Mouse (Mus musculus): ENCODE results near the gene Olfr1101. TPM values are rescaled to one million over a fixed set of nuclear protein-coding genes. Genes with fewer than 3 reads are reported as not detected.

Olfr1101 gene
- polyA plus RNA-seq (2014; fragmentation: Nextera tagmentation; extraction: Ambion mirVana), result not detected in 2 replicates

DNA sequence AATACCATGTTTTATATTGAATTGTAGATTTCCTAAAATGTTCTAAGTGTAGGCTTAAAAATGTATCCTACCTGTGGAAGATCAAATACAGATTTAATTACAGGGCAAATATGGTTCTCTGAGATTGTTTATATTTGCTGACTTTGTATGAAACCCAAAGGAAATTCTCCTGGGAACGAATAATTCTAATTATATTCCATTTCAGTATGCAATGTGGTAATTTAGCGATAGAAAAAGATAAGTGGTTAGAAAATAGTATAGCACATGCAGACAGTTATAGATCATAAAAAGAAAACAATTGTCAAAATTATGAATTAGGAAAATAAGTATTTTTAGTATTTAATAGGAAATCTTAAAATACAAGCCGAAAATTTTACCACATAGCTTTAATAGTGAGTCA, at the start of gene Olfr1101:
TSS of gene Olfr1101 (minus strand) at position 101 of the 400 bp plus-strand sequence.
- no peak within 1 kb of the TSS for H3K9ac ChIP-seq (ENCODE audit: low read depth, low read length)
- no peaks in the 10 kb centered on the region for H3K4me1 ChIP-seq (ENCODE audit: control insufficient read depth, insufficient read depth, low read length)
- H3K27ac ChIP-seq (ENCODE audit: low read depth, low read length), result no peak within 1 kb of the TSS
- no peaks in the 10 kb centered on the region for H3K36me3 ChIP-seq (ENCODE audit: control insufficient read depth, insufficient read depth, low read length)
- no peaks in the 10 kb centered on the region for H3K9me3 ChIP-seq (replicated peaks; ENCODE audit: control insufficient read depth, low read length)
- no peak within 1 kb of the TSS for H3K4me2 ChIP-seq
- no peak within 1 kb of the TSS for H3K4me3 ChIP-seq (ENCODE audit: low read depth, low read length)
- no peaks in the 10 kb centered on the region for H3K27me3 ChIP-seq (ENCODE audit: control insufficient read depth, insufficient read depth, low read length)
- 78% methylated on average over 3 of the region's 3 CpGs for WGBS (ENCODE audit: insufficient replicate concordance)
- ATAC-seq (replicated peaks; ENCODE audit: insufficient number of reproducible peaks, low FRiP score, low TSS enrichment), result no peak

DNA sequence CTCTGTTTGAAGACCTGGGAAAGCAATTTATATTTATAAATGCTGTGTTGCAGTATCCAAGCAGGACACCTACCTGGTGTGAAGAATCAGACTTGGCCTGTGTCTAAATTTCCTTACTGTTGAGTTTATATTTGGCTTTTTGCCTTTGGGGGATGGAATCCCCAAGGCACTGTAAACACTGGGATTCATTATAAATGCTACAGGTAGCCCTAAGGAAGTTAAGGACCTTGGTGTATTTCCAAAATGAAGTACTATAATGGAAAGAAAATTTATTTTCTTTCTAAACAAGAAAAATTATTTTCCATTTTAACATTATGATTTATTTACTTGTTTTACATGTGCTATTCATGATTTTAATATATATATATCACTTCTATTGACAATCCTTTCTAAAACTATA, 45.4 kb upstream of the Olfr1101 start, which contains the start of gene Olfr1105:
TSS of gene Olfr1105 (minus strand) at position 101 of the 400 bp plus-strand sequence.
- Histone ChIP-seq H3K27ac (ENCODE audit: low read depth, low read length) (no peak within 1 kb of the TSS), H3K27me3 (ENCODE audit: control insufficient read depth, insufficient read depth, low read length) (no peaks in the 10 kb centered on the region), H3K4me1 (ENCODE audit: control insufficient read depth, insufficient read depth, low read length) (no peaks in the 10 kb centered on the region), H3K9me3 (replicated peaks; ENCODE audit: control insufficient read depth, low read length) (no peaks in the 10 kb centered on the region), H3K36me3 (ENCODE audit: control insufficient read depth, insufficient read depth, low read length) (no peaks in the 10 kb centered on the region), H3K4me3 (ENCODE audit: low read depth, low read length) (no peak within 1 kb of the TSS), H3K9ac (ENCODE audit: low read depth, low read length) (no peak within 1 kb of the TSS), H3K4me2 (no peak within 1 kb of the TSS)
- no peak for ATAC-seq (replicated peaks; ENCODE audit: insufficient number of reproducible peaks, low FRiP score, low TSS enrichment)

DNA sequence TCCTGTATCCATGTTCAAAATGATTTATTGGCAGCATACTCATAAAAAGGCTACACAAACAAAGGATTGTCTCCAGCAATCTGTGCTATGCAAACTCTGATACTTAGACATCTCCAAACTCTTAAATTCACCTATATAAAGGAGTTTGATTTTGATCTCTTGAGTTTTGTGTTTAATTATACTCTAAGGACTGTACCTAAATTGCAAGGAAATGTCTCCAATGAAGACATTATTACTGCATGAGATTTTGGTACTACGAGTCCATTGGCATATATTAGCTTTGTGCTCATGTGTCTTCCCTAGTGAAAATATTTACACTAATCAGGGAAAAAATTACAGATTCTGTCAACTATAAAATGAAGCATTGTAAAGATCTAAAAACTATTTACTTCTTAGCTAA, 36.0 kb upstream of the Olfr1101 start, which contains the start of gene Olfr1104:
TSS of gene Olfr1104 (minus strand) at position 101 of the 400 bp plus-strand sequence.
- Histone ChIP-seq H3K36me3 (ENCODE audit: control insufficient read depth, insufficient read depth, low read length) (no peaks in the 10 kb centered on the region), H3K9me3 (replicated peaks; ENCODE audit: control insufficient read depth, low read length) (no peaks in the 10 kb centered on the region), H3K27ac (ENCODE audit: low read depth, low read length) (no peak within 1 kb of the TSS), H3K9ac (ENCODE audit: low read depth, low read length) (no peak within 1 kb of the TSS), H3K27me3 (ENCODE audit: control insufficient read depth, insufficient read depth, low read length) (no peaks in the 10 kb centered on the region), H3K4me1 (ENCODE audit: control insufficient read depth, insufficient read depth, low read length) (no peaks in the 10 kb centered on the region), H3K4me3 (ENCODE audit: low read depth, low read length) (no peak within 1 kb of the TSS), H3K4me2 (no peak within 1 kb of the TSS)
- no peak for ATAC-seq (replicated peaks; ENCODE audit: insufficient number of reproducible peaks, low FRiP score, low TSS enrichment)
- 83% methylated on average over 1 of the region's 1 CpGs for WGBS (ENCODE audit: insufficient replicate concordance)

DNA sequence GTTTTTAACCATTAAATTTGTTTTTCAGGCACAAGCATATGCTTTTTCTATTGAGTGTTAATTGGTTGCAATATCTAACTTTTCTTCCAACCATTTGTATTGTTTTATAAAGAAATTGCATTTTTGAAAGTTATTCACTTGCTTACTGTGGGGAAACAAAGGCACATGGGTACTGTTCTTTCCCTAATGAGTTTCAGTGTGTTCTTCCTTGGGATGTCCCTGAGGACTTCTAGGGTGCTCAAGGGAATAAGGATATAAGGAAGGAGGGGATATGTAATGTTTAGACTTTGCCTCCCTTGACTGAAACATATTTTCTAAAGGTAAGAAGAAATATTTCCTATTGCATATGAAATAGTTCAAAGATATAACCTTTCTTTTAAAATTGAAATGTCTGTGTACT, 7.1 kb upstream of the Olfr1101 start, which contains the start of gene Olfr1102:
TSS of gene Olfr1102 (plus strand) at position 301 of the 400 bp plus-strand sequence.
- Histone ChIP-seq H3K27ac (ENCODE audit: low read depth, low read length) (no peak within 1 kb of the TSS), H3K4me2 (no peak within 1 kb of the TSS), H3K4me3 (ENCODE audit: low read depth, low read length) (no peak within 1 kb of the TSS), H3K27me3 (ENCODE audit: control insufficient read depth, insufficient read depth, low read length) (no peaks in the 10 kb centered on the region), H3K9me3 (replicated peaks; ENCODE audit: control insufficient read depth, low read length) (no peaks in the 10 kb centered on the region), H3K9ac (ENCODE audit: low read depth, low read length) (no peak within 1 kb of the TSS), H3K36me3 (ENCODE audit: control insufficient read depth, insufficient read depth, low read length) (no peaks in the 10 kb centered on the region), H3K4me1 (ENCODE audit: control insufficient read depth, insufficient read depth, low read length) (no peaks in the 10 kb centered on the region)
- ATAC-seq (replicated peaks; ENCODE audit: insufficient number of reproducible peaks, low FRiP score, low TSS enrichment), result no peak

DNA sequence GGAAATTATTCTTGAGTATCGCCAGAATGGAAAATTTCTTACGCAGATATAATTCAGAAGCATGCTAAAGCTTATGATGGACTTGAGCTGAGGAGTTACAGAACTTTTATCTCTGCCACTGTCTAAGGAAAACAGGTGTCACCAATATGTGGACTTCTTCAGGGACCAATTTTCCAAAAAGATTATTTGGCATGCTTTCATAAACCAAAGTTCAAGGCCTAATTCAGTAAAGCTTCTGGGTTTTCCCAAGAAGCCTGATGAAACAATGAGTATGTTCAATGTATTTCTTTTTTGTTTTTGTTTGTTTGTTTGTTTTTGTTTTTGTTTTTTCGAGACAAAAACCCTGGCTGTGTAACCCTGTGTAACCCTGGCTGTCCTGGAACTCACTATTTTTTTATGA, 11.2 kb downstream of the Olfr1101 start, which contains the start of gene Olfr1100:
TSS of gene Olfr1100 (minus strand) at position 101 of the 400 bp plus-strand sequence.
- H3K9me3 ChIP-seq (replicated peaks; ENCODE audit: control insufficient read depth, low read length), result no peaks in the 10 kb centered on the region
- ATAC-seq (replicated peaks; ENCODE audit: insufficient number of reproducible peaks, low FRiP score, low TSS enrichment), result no peak
- H3K27me3 ChIP-seq (ENCODE audit: control insufficient read depth, insufficient read depth, low read length), result no peaks in the 10 kb centered on the region
- no peak within 1 kb of the TSS for H3K9ac ChIP-seq (ENCODE audit: low read depth, low read length)
- no peaks in the 10 kb centered on the region for H3K36me3 ChIP-seq (ENCODE audit: control insufficient read depth, insufficient read depth, low read length)
- H3K4me1 ChIP-seq (ENCODE audit: control insufficient read depth, insufficient read depth, low read length), result no peaks in the 10 kb centered on the region
- H3K27ac ChIP-seq (ENCODE audit: low read depth, low read length), result no peak within 1 kb of the TSS
- no peak within 1 kb of the TSS for H3K4me2 ChIP-seq
- H3K4me3 ChIP-seq (ENCODE audit: low read depth, low read length), result no peak within 1 kb of the TSS
- WGBS (ENCODE audit: insufficient replicate concordance), result 73% methylated on average over 3 of the region's 3 CpGs

DNA sequence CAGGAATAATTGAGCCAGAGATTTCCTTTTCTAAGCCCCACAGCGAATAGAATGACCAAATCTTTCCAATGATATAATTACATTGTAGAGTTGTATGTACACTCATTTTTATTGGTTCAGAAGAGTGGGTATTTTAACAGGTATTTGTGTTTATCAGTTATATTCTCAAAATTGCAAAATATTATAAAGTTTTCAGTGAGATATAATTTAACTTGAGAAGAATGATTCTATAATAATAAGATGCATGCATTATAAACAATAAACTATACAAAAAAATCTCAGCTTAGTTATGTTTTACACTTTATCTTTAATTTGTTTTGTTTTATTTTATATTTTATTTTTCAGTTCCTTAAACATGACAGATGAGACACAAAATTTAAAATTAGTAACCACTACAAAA, 30.4 kb downstream of the Olfr1101 start, which contains the start of gene Olfr1099:
TSS of gene Olfr1099 (minus strand) at position 101 of the 400 bp plus-strand sequence.
- 85% methylated on average over 1 of the region's 1 CpGs for WGBS (ENCODE audit: insufficient replicate concordance)

More for the DNA sequence above, 30.4 kb downstream of the Olfr1101 start, which contains the start of gene Olfr1099:
- Histone ChIP-seq H3K4me3 (ENCODE audit: low read depth, low read length) (no peak within 1 kb of the TSS), H3K4me2 (no peak within 1 kb of the TSS), H3K9me3 (replicated peaks; ENCODE audit: control insufficient read depth, low read length) (no peaks in the 10 kb centered on the region), H3K9ac (ENCODE audit: low read depth, low read length) (no peak within 1 kb of the TSS), H3K27ac (ENCODE audit: low read depth, low read length) (no peak within 1 kb of the TSS), H3K4me1 (ENCODE audit: control insufficient read depth, insufficient read depth, low read length) (no peaks in the 10 kb centered on the region), H3K27me3 (ENCODE audit: control insufficient read depth, insufficient read depth, low read length) (no peaks in the 10 kb centered on the region), H3K36me3 (ENCODE audit: control insufficient read depth, insufficient read depth, low read length) (no peaks in the 10 kb centered on the region)
- no peak for ATAC-seq (replicated peaks; ENCODE audit: insufficient number of reproducible peaks, low FRiP score, low TSS enrichment)

Other genes starting within 250 kb of the Olfr1101 start
- not detected in 2 replicates for gene Olfr1090, start 232.2 kb downstream of the Olfr1101 start, polyA plus RNA-seq (2014; fragmentation: Nextera tagmentation; extraction: Ambion mirVana)
- not detected in 2 replicates for gene Olfr1093, start 208.7 kb downstream of the Olfr1101 start, polyA plus RNA-seq (2014; fragmentation: Nextera tagmentation; extraction: Ambion mirVana)
- not detected in 2 replicates for gene Olfr141, start 181.2 kb downstream of the Olfr1101 start, polyA plus RNA-seq (2014; fragmentation: Nextera tagmentation; extraction: Ambion mirVana)
- not detected in 2 replicates for gene Olfr1094, start 166.6 kb downstream of the Olfr1101 start, polyA plus RNA-seq (2014; fragmentation: Nextera tagmentation; extraction: Ambion mirVana)
- not detected in 2 replicates for gene Olfr1095, start 139.5 kb downstream of the Olfr1101 start, polyA plus RNA-seq (2014; fragmentation: Nextera tagmentation; extraction: Ambion mirVana)
- not detected in 2 replicates for gene Gm13723, start 116.4 kb downstream of the Olfr1101 start, polyA plus RNA-seq (2014; fragmentation: Nextera tagmentation; extraction: Ambion mirVana)
- not detected in 2 replicates for gene Olfr1097, start 99.0 kb downstream of the Olfr1101 start, polyA plus RNA-seq (2014; fragmentation: Nextera tagmentation; extraction: Ambion mirVana)
- gene Olfr1098, start 66.7 kb downstream of the Olfr1101 start, polyA plus RNA-seq (2014; fragmentation: Nextera tagmentation; extraction: Ambion mirVana), result not detected in 2 replicates
- not detected in 2 replicates for gene Olfr1099, start 30.5 kb downstream of the Olfr1101 start, polyA plus RNA-seq (2014; fragmentation: Nextera tagmentation; extraction: Ambion mirVana)
- gene Olfr1100, start 11.3 kb downstream of the Olfr1101 start, polyA plus RNA-seq (2014; fragmentation: Nextera tagmentation; extraction: Ambion mirVana), result not detected in 2 replicates
- not detected in 2 replicates for gene Olfr1102, start 7.2 kb upstream of the Olfr1101 start, polyA plus RNA-seq (2014; fragmentation: Nextera tagmentation; extraction: Ambion mirVana)
- gene Olfr1104, start 35.9 kb upstream of the Olfr1101 start, polyA plus RNA-seq (2014; fragmentation: Nextera tagmentation; extraction: Ambion mirVana), result not detected in 2 replicates
- not detected in 2 replicates for gene Olfr1105, start 45.3 kb upstream of the Olfr1101 start, polyA plus RNA-seq (2014; fragmentation: Nextera tagmentation; extraction: Ambion mirVana)
- gene Olfr1106, start 61.1 kb upstream of the Olfr1101 start, polyA plus RNA-seq (2014; fragmentation: Nextera tagmentation; extraction: Ambion mirVana), result not detected in 2 replicates
- gene Olfr1107, start 84.6 kb upstream of the Olfr1101 start, polyA plus RNA-seq (2014; fragmentation: Nextera tagmentation; extraction: Ambion mirVana), result not detected in 2 replicates
- gene Olfr1109, start 104.8 kb upstream of the Olfr1101 start, polyA plus RNA-seq (2014; fragmentation: Nextera tagmentation; extraction: Ambion mirVana), result not detected in 2 replicates
- not detected in 2 replicates for gene Olfr259, start 123.3 kb upstream of the Olfr1101 start, polyA plus RNA-seq (2014; fragmentation: Nextera tagmentation; extraction: Ambion mirVana)
- not detected in 2 replicates for gene Olfr1110, start 149.1 kb upstream of the Olfr1101 start, polyA plus RNA-seq (2014; fragmentation: Nextera tagmentation; extraction: Ambion mirVana)
- gene Olfr1111, start 161.4 kb upstream of the Olfr1101 start, polyA plus RNA-seq (2014; fragmentation: Nextera tagmentation; extraction: Ambion mirVana), result not detected in 2 replicates
- gene Olfr1112, start 196.6 kb upstream of the Olfr1101 start, polyA plus RNA-seq (2014; fragmentation: Nextera tagmentation; extraction: Ambion mirVana), result not detected in 2 replicates
- gene Olfr1113, start 217.7 kb upstream of the Olfr1101 start, polyA plus RNA-seq (2014; fragmentation: Nextera tagmentation; extraction: Ambion mirVana), result not detected in 2 replicates